8 mouse cellular contexts compared by ENCODE assay signal in the genomic region with DNA sequence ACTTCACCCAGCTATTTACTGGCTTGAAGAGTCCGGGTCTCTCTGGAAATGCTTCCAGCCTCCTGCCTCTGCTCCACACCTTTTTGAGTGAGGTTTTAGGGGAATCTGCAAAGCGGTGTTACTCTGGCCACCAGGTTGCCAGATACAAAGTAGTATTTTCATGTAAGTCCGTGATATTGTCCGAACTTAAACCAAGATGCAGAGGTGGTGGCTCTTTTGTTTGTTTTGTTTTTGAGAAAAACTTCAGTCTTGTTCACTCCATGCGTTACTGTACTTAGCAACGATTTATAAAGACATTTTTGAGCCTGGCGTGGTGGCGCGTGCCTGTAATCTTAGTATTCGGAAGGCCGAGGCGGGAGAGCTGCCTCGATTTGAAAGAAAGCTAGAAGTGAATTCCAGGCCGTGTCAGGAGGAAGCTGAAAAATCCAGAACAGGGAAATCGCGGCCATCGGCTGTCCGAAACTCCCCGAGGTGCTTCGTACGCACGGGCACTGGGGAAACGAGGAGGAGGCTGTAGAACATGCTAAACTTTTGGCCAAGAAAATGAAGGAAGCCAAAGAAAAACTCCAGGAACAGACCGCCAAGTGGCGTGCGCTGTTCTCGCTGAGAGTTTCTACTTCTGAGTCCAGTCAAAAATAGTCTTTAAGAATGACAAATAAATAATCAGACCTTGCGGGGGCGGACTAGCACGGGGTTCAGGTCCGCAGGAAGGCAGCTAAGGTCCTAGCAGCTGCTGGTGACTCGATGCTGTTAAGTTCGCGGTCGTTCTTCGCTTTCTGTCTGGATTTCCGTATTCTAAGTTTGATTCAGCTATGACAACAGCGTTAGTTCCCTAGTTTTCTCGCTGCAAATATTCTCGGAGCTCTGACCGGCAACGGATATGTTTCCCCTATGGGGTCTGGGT. TPM values are rescaled to one million over a fixed set of nuclear protein-coding genes. Genes with fewer than 3 reads are reported as not detected.
DNase-seq lines count a peak whose midpoint lies in the region; ATAC-seq and TF ChIP-seq lines count a peak whose summit lies in the region.

No protein-coding gene starts in this region.

- DNase-seq in adrenal gland, adult 18-20 months (ENCODE audit: low spot score in 2 of 2): peak; percentile 51 to 54
- no peak for DNase-seq in adrenal gland, postnatal 4 days (ENCODE audit: low spot score in 2 of 2)
- DNase-seq in embryonic facial prominence, embryonic 10.5 days (ENCODE audit: low spot score): no peak
- DNase-seq in liver, embryonic 11.5 days (ENCODE audit: low spot score): peak; percentile 49

- H3K4me1 ChIP-seq in E14TG2a.4 (replicated peaks; ENCODE audit: low read depth, low read length): peaks cover 64% of the 10 kb centered on the region
- H3K4me1 ChIP-seq in embryonic facial prominence, embryonic 10.5 days: peaks cover 33% of the 10 kb centered on the region
- 0 out of 2 replicates have a peak, but pooled peaks cover 4% of the 10 kb centered on the region for H3K4me1 ChIP-seq in liver, embryonic 11.5 days (replicated peaks; ENCODE audit: control insufficient read depth, insufficient read depth, low read length)
- H3K4me1 ChIP-seq in midbrain, embryonic 16.5 days (ENCODE audit: control insufficient read depth, insufficient read depth, low read length): peaks cover 14% of the 10 kb centered on the region

- peak overlapping the region; percentile 86 for H3K4me3 ChIP-seq in E14TG2a.4 (replicated peaks; ENCODE audit: low read length)
- peak overlapping the region; percentile 65 for H3K4me3 ChIP-seq in embryonic facial prominence, embryonic 10.5 days
- peak overlapping the region; percentile 62 for H3K4me3 ChIP-seq in liver, embryonic 11.5 days (ENCODE audit: low read depth, low read length)
- H3K4me3 ChIP-seq in midbrain, embryonic 16.5 days (ENCODE audit: low read depth, low read length): peak overlapping the region; percentile 30

- H3K36me3 ChIP-seq in E14TG2a.4 (ENCODE audit: insufficient read depth, low read length): no peaks in the 10 kb centered on the region
- no peaks in the 10 kb centered on the region for H3K36me3 ChIP-seq in embryonic facial prominence, embryonic 10.5 days (replicated peaks)
- no peaks in the 10 kb centered on the region for H3K36me3 ChIP-seq in liver, embryonic 11.5 days (ENCODE audit: control insufficient read depth, insufficient read depth, low read length)
- H3K36me3 ChIP-seq in midbrain, embryonic 16.5 days (ENCODE audit: control insufficient read depth, insufficient read depth, low read length): no peaks in the 10 kb centered on the region

- 1% methylated on average over 42 of the region's 42 CpGs for WGBS in embryonic facial prominence, embryonic 10.5 days
- 1% methylated on average over 42 of the region's 42 CpGs for WGBS in liver, embryonic 11.5 days
- 1% methylated on average over 42 of the region's 42 CpGs for WGBS in midbrain, embryonic 16.5 days

- no peaks in the 10 kb centered on the region for H3K9me3 ChIP-seq in E14TG2a.4 (ENCODE audit: low read length)
- no peaks in the 10 kb centered on the region for H3K9me3 ChIP-seq in embryonic facial prominence, embryonic 10.5 days
- no peaks in the 10 kb centered on the region for H3K9me3 ChIP-seq in liver, embryonic 11.5 days (ENCODE audit: control insufficient read depth, low read length)
- no peaks in the 10 kb centered on the region for H3K9me3 ChIP-seq in midbrain, embryonic 16.5 days (replicated peaks; ENCODE audit: control insufficient read depth, low read length, poor library complexity, severe bottlenecking)

- H3K4me2 ChIP-seq in liver, embryonic 11.5 days: peak overlapping the region; percentile 73
- peak overlapping the region; percentile 57 for H3K4me2 ChIP-seq in midbrain, embryonic 16.5 days (ENCODE audit: low read length)

- no peaks in the 10 kb centered on the region for H3K27me3 ChIP-seq in E14TG2a.4 (ENCODE audit: insufficient read depth, low read length)
- H3K27me3 ChIP-seq in embryonic facial prominence, embryonic 10.5 days (replicated peaks; ENCODE audit: low read depth, poor library complexity, severe bottlenecking): peaks cover 32% of the 10 kb centered on the region
- H3K27me3 ChIP-seq in liver, embryonic 11.5 days (replicated peaks; ENCODE audit: control insufficient read depth, insufficient read depth, low read length): no peaks in the 10 kb centered on the region
- H3K27me3 ChIP-seq in midbrain, embryonic 16.5 days (ENCODE audit: control insufficient read depth, insufficient read depth, low read depth, low read length): peaks cover 22% of the 10 kb centered on the region

- peak overlapping the region; percentile 51; the same call in 1 of the 2 replicates for H3K27ac ChIP-seq in embryonic facial prominence, embryonic 10.5 days (replicated peaks)
- peak overlapping the region; percentile 62 for H3K27ac ChIP-seq in liver, embryonic 11.5 days (ENCODE audit: low read depth, low read length)
- no peak overlapping the region for H3K27ac ChIP-seq in midbrain, embryonic 16.5 days (ENCODE audit: low read length)

- peak; percentile 13 to 19 for ATAC-seq in hematopoietic stem cell, adult 5-6 weeks (replicated peaks in 1 of 2; ENCODE audit: insufficient read depth in 1 of 2, low FRiP score in 2 of 2, low TSS enrichment in 1 of 2, low read depth in 1 of 2, poor library complexity in 2 of 2, severe bottlenecking in 2 of 2)
- peak; percentile 60 for ATAC-seq in liver, embryonic 11.5 days (replicated peaks; ENCODE audit: low FRiP score)
- no peak for ATAC-seq in midbrain, embryonic 16.5 days
- no peak for ATAC-seq in inflammation-experienced regulatory T-cells, adult 6 months

- peak overlapping the region; percentile 67 for H3K9ac ChIP-seq in liver, embryonic 11.5 days (ENCODE audit: low read depth, low read length)
- no peak overlapping the region for H3K9ac ChIP-seq in midbrain, embryonic 16.5 days (ENCODE audit: low read depth, low read length)

- no peak for TF ChIP-seq CTCF in E14TG2a.4 (conservative IDR thresholded peaks at IDR 0.05; ENCODE audit: low read length)

RNA-seq across cellular contexts. Expression of a gene that starts 3.7 kb away (rescaled TPM):
- total RNA-seq in adrenal gland, adult 18-20 months (2021): 1 to 10 TPM in 1 of 2 experiments, under 1 TPM in 1; 0.86 to 1.2 TPM
- total RNA-seq in adrenal gland, postnatal 4 days (2021): 1 to 10 TPM; 1.8 to 2.2 TPM
- polyA plus RNA-seq in embryonic facial prominence, embryonic 10.5 days (2016; fragmentation: Nextera tagmentation; extraction: Ambion mirVana): 7.2 and 10.1 TPM in 2 replicates
- total RNA-seq in hematopoietic stem cell, adult 5-6 weeks (2017): 0.25 and 0.31 TPM in 2 replicates
- 1.3 and 2.1 TPM in 2 replicates for polyA plus RNA-seq in liver, embryonic 11.5 days (2014; fragmentation: Nextera tagmentation; extraction: Ambion mirVana)
- 16.1 and 17.9 TPM in 2 replicates for polyA plus RNA-seq in midbrain, embryonic 16.5 days (2015; fragmentation: Nextera tagmentation; extraction: Ambion mirVana)
- polyA plus RNA-seq in inflammation-experienced regulatory T-cells, adult 6 months (2017; shearing (Covaris generic)): under 1 TPM in 2 of 3 experiments, not detected in 1; 0.50 to 0.57 TPM

RNA-seq across cellular contexts. Expression of a gene that starts 5.6 kb away (rescaled TPM):
- total RNA-seq in adrenal gland, adult 18-20 months (2021): 10 to 100 TPM; 12.6 to 13.4 TPM
- 10 to 100 TPM; 18.7 to 19.3 TPM for total RNA-seq in adrenal gland, postnatal 4 days (2021)
- polyA plus RNA-seq in embryonic facial prominence, embryonic 10.5 days (2016; fragmentation: Nextera tagmentation; extraction: Ambion mirVana): 5.6 and 6.1 TPM in 2 replicates
- 8.2 and 10.3 TPM in 2 replicates for total RNA-seq in hematopoietic stem cell, adult 5-6 weeks (2017)
- 3.3 and 3.8 TPM in 2 replicates for polyA plus RNA-seq in liver, embryonic 11.5 days (2014; fragmentation: Nextera tagmentation; extraction: Ambion mirVana)
- polyA plus RNA-seq in midbrain, embryonic 16.5 days (2015; fragmentation: Nextera tagmentation; extraction: Ambion mirVana): 3.6 and 4.7 TPM in 2 replicates
- polyA plus RNA-seq in inflammation-experienced regulatory T-cells, adult 6 months (2017; shearing (Covaris generic)): 1 to 10 TPM; 1.7 to 2.4 (median 2.3) TPM

RNA-seq across cellular contexts. Expression of a gene that starts 44.5 kb away (rescaled TPM):
- total RNA-seq in adrenal gland, adult 18-20 months (2021): 10 to 100 TPM; 36.2 to 40.4 TPM
- total RNA-seq in adrenal gland, postnatal 4 days (2021): 10 to 100 TPM; 49.7 to 51.0 TPM
- polyA plus RNA-seq in embryonic facial prominence, embryonic 10.5 days (2016; fragmentation: Nextera tagmentation; extraction: Ambion mirVana): 86.9 and 91.3 TPM in 2 replicates
- 53.8 and 73.5 TPM in 2 replicates for total RNA-seq in hematopoietic stem cell, adult 5-6 weeks (2017)
- 144 and 155 TPM in 2 replicates for polyA plus RNA-seq in liver, embryonic 11.5 days (2014; fragmentation: Nextera tagmentation; extraction: Ambion mirVana)
- polyA plus RNA-seq in midbrain, embryonic 16.5 days (2015; fragmentation: Nextera tagmentation; extraction: Ambion mirVana): 84.2 and 90.0 TPM in 2 replicates
- 10 to 100 TPM; 38.4 to 45.4 (median 43.2) TPM for polyA plus RNA-seq in inflammation-experienced regulatory T-cells, adult 6 months (2017; shearing (Covaris generic))

RNA-seq across cellular contexts. Expression of a gene that starts 44.6 kb away (rescaled TPM):
- total RNA-seq in adrenal gland, adult 18-20 months (2021): 10 to 100 TPM in 1 of 2 experiments, 1 to 10 TPM in 1; 8.1 to 11.2 TPM
- total RNA-seq in adrenal gland, postnatal 4 days (2021): 10 to 100 TPM; 10.4 to 11.0 TPM
- 6.2 and 6.5 TPM in 2 replicates for polyA plus RNA-seq in embryonic facial prominence, embryonic 10.5 days (2016; fragmentation: Nextera tagmentation; extraction: Ambion mirVana)
- 3.8 and 6.1 TPM in 2 replicates for total RNA-seq in hematopoietic stem cell, adult 5-6 weeks (2017)
- polyA plus RNA-seq in liver, embryonic 11.5 days (2014; fragmentation: Nextera tagmentation; extraction: Ambion mirVana): 4.4 and 4.7 TPM in 2 replicates
- polyA plus RNA-seq in midbrain, embryonic 16.5 days (2015; fragmentation: Nextera tagmentation; extraction: Ambion mirVana): 7.9 and 8.4 TPM in 2 replicates
- polyA plus RNA-seq in inflammation-experienced regulatory T-cells, adult 6 months (2017; shearing (Covaris generic)): 1 to 10 TPM in 2 of 3 experiments, under 1 TPM in 1; 0.88 to 1.6 (median 1.4) TPM

Comparison
In these comparisons a context has a peak if more than half of its experiments do, and no peak if none do; other contexts are left out.
1. DNase-seq: peak in adrenal gland, adult 18-20 months (2 of 2) and liver, embryonic 11.5 days (single experiment); none in adrenal gland, postnatal 4 days (0 of 2) and embryonic facial prominence, embryonic 10.5 days (single experiment).
2. H3K4me3 ChIP-seq: peak in every context shown above with its lines; median percentile 86 in E14TG2a.4; 65 in embryonic facial prominence, embryonic 10.5 days; 62 in liver, embryonic 11.5 days; 30 in midbrain, embryonic 16.5 days.
3. ATAC-seq: peak in hematopoietic stem cell, adult 5-6 weeks (2 of 2) and liver, embryonic 11.5 days (single experiment); none in midbrain, embryonic 16.5 days (single experiment) and inflammation-experienced regulatory T-cells, adult 6 months (single experiment).